Mouse (Mus musculus) telencephalon, adult 2 months (tissue): ENCODE measurements around the gene Ehd2.

Experiments
- DNase-seq: peaks from one replicate; pipeline ENCODE4 v3.0.0-alpha.2; 2011; ENCODE audit warnings: low read depth, low spot score

Ehd2 gene

DNA sequence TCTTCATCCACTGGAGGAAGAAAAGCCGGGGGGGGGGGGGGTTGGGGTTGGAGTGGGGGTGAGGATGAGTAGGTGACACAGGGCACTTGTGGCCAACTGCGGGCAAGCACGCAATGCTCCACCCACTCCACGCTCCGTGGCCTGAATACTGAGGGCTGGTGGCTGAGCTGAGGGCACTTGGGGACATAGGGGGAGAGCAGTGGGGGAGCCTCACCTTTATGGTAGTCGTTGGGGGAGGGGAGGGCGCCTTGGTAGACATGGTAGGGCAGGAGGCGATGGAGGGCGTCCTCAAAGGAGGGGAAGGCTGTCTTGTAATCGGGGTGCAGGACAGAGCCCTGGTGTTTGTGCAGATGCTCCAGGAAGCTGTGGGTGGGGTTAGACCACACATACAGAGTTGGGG is 8.1 kb upstream of the Ehd2 start:
- no peak for DNase-seq

DNA sequence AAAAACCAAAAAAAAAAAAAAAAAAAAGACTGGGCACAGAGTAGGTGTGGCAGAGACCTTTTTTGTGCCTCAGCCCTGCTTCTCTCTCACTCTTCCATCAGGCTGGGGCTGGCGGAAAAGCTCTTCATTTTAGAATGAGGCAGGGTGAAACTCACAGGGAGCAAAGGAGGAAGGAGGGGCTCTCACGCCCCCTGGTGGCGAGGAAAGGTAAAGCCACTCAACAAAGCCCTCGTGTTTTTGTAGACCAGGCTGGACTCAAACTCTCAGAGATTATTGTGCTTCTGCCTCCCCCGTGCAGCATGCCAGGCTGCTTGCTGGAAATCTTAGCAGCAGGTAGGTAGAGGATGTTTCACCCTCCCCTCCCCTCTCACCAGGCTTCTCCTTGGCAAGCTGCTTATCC is 7.3 kb upstream of the Ehd2 start:
- DNase-seq: no peak

DNA sequence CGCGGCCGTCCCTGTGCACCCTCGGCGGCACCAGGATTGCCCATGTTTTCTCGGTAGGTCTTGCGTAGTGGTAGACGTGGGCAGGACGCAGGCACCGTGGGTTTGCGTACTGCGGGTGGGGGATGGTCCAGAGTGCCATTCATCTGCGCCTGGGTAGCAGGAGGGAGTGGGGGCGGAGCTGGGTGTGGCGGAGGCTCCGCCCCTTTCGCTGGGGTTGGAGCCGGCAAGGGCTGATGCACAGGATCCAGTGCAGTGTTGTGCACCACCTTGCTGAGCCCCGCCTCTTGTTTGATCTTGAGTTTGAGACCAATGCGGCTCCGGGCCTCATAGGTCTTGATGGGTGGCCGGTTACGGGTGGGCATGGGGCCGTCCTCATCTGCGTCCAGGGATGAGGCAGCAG is 4.9 kb upstream of the Ehd2 start:
- DNase-seq: no peak

DNA sequence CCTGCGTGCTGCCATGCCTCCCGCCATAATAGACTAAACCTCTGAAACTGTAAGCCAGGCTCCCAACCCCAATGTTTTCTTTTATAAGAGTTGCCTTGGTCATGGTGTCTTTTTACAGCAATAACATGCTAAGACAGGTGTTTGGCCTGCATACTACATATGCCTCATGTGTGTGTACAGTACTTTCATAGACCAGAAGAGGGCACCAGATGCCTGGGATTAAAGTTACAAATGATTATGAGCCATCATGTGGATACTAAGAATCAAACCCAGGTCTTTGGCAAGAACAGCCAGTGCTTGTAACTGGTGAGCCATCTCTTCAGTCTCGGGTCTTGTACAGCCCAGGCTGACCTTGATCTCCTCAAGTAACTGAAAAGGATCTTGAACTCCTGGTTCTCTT is 2.3 kb upstream of the Ehd2 start:
- no peak for DNase-seq

DNA sequence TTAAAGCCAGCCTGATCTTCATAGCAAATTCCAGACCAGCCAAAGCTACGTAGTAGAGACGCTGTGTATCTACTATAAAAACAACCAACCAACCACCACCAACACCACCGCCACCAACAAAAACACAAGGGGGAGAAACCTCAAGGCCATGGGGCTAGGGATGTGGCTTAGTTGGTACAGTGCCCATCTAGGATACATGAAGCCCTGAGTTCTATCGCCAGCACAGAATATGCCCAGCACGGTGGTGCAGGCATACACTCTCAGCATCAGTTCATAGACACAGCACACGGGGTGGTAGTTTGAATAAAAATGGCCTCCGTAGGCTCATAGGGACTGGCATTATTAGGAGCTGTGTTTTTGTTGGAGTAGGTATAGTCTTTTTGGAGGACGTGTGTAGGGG is 955 bp upstream of the Ehd2 start:
- DNase-seq: no peak

DNA sequence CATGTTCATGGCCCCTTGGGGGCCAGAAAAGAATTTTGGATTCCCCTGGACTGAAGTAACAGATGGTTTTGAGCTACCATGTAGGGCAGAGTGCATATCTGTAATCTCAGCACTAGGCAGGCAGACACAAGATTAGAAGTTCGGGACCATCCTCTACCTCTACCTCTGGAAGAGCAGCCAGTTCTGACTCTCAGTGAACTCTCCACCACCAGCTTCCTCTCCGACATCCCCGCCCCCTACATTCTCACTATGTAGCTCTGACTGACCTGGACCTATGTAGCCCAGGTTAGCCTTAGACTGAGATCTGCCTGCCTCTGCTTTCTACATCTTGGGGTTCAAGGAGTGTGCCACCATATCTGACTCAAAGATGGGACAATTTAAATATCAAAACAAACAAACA is 878 bp downstream of the Ehd2 start:
- no peak for DNase-seq

DNA sequence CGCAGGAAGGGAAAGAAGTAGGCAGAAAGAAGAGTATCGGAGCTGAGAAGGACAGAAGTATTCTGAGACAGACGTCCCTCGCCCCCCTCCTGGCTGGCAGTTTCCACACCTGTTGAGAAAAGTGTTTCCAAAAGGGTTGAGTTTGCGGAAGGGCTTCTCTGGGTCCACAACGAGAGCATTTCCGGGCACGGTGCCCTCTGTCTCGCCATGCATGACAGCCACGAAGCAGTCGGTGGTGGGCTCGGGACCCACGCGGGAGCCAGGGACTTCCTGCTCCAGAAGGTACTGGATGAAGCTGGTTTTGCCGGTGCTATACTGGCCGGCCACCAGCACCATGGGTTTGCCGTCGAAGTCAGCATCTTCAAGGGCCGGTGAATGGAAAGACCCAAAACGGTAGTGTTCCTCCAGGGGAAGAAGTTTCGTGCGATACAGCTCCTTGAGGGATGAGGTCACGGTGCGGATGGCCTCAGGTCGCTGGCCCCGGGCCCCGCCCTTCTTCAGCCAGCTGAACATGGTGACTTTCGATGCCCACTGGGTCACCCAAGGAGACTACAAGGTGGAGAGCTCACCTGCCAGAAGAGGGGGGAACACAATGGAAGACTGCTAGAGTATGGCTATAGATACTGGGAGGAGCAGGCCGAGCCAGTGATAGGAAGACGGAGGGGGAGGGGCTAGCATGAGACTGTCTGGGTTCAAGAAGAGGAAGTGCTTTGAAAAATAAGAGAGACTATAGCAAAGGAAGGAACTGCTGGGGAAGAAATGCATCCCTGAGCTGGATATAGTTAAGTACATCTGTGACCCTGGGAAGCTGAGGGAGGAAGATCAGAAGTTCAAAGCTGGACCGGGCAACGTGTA is 3.3 kb downstream of the Ehd2 start:
- no peak for DNase-seq

GRCm38 (mm10) chr7:15962311-15963288 is 4.8 kb downstream of the Ehd2 start:
- no peak for DNase-seq

GRCm38 (mm10) chr7:15961798-15962197 is 5.6 kb downstream of the Ehd2 start:
- DNase-seq: no peak

- no peak for DNase-seq
Measured at GRCm38 (mm10) chr7:15961239-15961638, 6.1 kb downstream of the Ehd2 start.

GRCm38 (mm10) chr7:15960691-15961090 is 6.7 kb downstream of the Ehd2 start:
- no peak for DNase-seq

DNA sequence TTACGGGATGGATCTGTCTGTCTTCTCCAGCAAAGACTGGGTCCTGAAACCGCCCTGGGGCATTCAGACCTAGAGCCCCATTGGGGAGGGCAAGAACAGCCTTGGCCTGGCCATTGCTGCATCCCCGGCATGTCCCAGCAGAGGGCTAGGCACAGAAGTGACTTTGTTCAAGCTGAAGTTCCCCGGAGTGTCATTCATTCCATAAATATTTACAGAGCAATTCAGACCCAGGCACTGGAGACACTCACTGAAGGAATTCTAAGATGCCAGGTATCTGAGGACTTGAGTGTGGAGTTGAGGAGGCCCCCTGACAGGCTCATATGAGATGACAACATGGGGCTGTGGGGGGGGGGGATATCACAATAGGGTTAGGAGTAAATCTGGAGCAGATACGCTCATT is 11.2 kb downstream of the Ehd2 start:
- no peak for DNase-seq

- DNase-seq: no peak
Measured at GRCm38 (mm10) chr7:15955509-15955908, 11.9 kb downstream of the Ehd2 start.

GRCm38 (mm10) chr7:15954978-15955443 is 12.4 kb downstream of the Ehd2 start:
- no peak for DNase-seq

DNA sequence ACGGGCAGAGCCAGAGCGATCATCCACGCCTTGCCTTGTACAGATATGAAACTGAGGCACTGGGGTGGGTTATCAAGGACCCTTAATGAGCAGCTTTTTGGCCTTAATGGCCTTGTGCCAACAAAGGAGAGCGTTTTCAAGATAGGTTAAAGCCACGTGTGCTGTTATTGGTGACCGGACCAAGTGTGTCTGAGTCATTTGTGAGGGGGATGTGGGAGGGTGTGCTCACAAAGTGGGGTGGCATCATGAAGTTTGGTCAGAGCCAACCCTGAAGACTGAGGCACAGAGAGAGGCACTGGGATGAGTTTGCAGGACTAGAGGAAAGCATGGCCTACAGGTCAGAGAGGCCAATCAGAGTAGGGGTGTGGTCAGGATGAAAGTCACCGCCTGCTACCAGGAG is 12.9 kb downstream of the Ehd2 start:
- no peak for DNase-seq

GRCm38 (mm10) chr7:15953307-15954074 is 13.9 kb downstream of the Ehd2 start:
- DNase-seq: no peak

DNA sequence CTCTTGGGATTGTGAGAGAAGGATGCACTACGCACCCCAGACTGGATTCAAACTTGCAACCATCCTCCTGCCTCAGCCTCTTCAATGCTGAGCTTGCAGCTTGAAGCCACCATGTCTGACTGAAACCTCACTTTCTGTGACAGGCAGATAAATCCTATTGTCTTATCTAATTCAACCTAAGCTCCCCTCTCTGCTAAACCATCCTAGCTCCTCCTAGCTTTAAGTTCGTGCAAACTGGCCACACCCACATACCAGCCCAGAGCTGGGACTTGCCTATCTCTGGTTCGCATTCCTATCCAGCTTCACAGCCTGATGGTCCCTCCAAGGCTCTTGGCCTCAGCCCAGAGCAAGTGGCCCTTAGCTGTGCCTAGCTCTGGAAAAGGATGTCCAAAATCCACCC is 15.0 kb downstream of the Ehd2 start:
- DNase-seq: no peak

GRCm38 (mm10) chr7:15950008-15950407 is 17.4 kb downstream of the Ehd2 start:
- DNase-seq: no peak

DNA sequence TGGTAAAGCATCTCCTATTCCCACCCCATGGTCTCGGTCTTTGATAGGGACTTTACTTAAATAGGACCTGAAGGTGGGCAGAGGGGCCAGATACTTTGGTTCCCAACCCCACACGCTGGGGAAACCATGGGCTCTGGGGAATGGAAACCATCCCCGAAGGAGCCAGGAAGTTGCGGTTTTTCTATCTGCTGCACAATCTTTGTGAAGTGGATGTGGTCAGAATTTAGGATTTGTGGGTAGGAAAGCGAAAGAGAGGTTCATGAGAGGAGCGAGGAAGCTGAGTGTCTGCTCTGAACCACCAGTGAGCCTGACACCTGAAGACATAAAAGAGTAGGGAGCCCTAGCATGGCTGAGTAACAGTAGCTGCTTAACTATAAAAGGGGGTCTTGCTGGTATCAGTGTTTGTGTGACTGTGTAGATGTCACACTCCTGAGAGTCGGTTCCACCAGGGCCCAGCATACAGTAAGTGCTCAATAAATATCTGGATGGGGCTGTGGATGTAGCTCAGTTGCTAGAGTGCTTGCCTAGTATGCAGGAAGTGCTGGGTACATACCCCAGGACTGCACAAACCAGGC is 18.1 kb downstream of the Ehd2 start:
- DNase-seq: no peak

DNA sequence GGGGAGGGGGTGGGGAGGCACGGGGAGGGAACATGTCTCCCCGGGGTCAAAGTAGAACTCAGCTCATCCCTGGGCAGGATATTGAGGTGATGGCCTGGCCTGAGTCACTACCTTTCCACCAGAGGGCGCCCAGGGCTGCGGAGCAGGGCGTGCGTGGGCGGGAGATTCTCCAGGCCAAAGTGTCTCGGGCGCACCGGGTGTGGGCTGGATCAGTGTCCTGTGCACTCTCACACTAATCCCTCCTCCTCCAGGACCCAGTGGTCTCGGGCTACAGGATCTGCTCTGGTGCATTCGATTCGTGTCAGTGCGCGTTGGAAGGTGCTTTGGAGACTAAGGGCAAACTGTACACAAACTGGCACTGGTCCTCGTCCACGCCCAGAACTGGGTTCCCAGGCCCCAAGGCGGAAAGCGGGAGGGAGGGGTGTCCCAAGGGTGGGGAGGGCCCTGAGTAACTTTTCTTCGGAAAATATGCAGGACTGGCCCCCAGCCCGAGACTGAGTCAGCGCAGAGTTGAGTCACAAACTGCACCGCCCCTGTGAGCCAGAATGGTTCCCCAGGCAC is 18.9 kb downstream of the Ehd2 start:
- no peak for DNase-seq

- DNase-seq: no peak
Measured at GRCm38 (mm10) chr7:15947653-15948260, 19.6 kb downstream of the Ehd2 start.
